Mouse (Mus musculus) thymus, postnatal 36 days (tissue): ENCODE data around the gene Msx1.
"Not testable (repeated sequence)": the region's sequence is repeated elsewhere in the genome, so short reads cannot be mapped to it uniquely, and the experiment has no call there.

Experiments used
- DNase-seq, 2 experiments: peaks; one replicate each; pipeline ENCODE4 v3.0.0; 2022; ENCODE audit warnings: mixed read lengths in 2 of 2

The Msx1 gene

GRCm38 (mm10) chr5:37824461-37824795 lies at the start of gene Msx1:
Msx1 (minus strand) TSS chr5:37824583.
- peak; percentile 7 to 9 for DNase-seq

GRCm38 (mm10) chr5:37865471-37865870 lies 41.1 kb upstream of the Msx1 start:
- DNase-seq: no peak

DNA sequence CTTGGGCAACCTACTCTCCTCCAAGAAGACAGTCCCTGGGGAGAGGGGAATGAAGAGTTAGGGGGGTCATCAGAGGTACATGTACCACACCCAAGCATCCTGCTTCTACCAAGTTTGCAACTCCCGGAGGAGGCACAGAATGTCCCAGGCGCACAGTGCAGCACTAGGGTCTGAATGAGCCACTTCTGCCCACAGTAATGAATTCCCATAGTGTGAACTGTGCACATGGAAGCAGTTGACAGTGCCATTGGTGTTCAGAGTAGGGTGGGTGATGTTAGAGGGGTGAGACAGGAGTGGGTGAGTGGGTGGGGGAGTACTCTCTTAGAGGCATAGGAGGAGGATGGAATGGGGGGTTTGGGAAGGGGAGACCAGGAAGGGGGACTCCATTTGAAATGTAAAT lies 39.9 kb upstream of the Msx1 start:
- DNase-seq: no peak

GRCm38 (mm10) chr5:37860846-37861245 lies 36.5 kb upstream of the Msx1 start:
- DNase-seq: no peak

- DNase-seq: no peak
Observed at GRCm38 (mm10) chr5:37860151-37860721, 35.9 kb upstream of the Msx1 start.

DNA sequence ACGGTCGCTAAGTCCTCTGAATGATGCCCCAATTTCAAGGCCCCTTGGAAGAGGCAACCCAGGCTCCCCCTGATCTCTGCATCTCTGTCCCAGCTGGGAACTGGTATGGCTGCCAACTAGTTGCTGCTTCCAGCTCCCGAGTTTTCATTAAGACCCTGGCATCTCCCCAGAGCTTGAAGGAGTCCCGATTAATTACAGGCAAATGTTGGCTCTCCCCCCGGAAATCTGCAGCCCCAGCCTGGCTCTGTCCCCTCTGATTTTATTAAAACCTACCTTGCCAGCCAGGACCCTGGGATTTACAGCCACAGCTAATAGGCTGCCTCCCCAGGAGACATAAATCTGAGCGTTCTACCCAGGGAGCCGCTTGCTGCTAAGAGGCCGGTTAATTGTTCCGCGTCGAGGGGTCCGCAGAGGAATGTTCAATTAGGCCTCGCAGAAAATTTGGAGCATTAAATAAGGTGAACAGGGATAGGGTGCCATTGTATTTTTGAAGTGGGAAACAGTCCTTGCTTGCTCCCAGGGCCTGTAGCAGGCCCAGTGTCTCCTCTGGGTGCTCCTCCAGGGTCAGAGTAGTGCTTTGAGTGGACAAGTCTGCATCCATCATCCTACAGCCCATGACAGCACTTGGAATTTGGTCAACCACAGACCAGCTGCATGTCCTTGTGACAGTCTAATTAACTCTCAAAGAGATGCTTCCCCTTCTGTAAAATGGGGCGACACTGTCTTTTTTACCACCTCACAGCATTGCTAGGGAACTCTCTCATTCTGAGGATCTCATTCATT lies 33.6 kb upstream of the Msx1 start:
- no peak for DNase-seq

DNA sequence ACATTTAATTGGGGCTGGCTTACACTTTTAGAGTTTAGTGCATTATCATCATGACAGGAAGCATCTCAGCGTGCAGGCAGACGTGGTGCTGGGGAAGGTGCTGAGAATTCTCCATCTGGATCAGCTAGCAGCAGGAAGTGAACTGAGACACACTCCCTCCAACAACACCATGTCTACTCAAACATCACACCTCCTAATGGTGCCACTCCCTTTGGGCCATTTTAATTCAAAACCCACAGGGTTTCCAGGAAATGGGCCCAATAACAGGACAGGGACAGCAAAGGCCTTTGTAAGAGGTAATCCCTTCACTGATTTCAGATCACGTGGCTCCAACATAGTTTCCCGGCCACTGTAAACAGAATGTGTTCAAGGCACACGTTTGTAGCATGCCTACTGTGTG lies 31.7 kb upstream of the Msx1 start:
- no peak for DNase-seq

- DNase-seq: no peak
Observed at GRCm38 (mm10) chr5:37854233-37854632, 29.9 kb upstream of the Msx1 start.

- no peak for DNase-seq
Observed at GRCm38 (mm10) chr5:37851305-37851982, 27.1 kb upstream of the Msx1 start.

DNA sequence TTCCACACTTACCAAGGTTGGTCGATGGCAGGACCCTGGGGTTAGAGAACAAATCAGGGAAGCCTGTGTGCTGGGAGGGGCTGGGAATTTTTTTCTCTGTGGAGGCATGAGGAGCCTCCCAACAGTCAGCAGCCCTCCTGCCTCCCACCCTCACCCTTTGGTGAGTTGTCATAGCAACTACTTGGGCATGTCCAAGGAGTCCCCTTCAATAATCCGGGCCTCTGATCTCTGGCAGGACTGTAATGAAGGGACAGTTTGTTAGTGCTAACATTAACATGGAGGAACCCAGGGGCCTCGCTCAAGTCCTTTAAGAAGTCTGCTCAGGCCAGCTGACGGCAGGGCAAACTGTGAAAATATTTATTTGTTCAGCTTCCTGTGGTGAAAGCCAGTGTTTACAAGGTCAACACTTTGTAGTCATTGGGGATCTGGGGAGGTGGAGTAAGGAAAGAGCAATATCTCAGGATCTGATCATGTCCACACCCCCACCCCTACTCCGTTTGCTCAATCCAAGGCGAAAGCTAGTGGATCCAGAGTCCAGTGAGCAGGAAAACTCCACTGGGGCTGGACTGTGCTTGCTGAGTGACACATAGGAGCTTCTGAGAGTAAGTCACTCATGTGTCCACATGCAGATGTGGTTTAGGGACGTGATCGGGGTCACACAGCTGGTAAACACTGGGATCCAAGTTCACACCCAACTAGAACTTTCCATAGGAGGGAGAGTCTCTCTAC lies 24.8 kb upstream of the Msx1 start:
- DNase-seq: no peak

GRCm38 (mm10) chr5:37836267-37836646 lies 11.9 kb upstream of the Msx1 start:
- DNase-seq: no peak

- DNase-seq: no peak
Observed at GRCm38 (mm10) chr5:37835590-37836266, 11.3 kb upstream of the Msx1 start.

DNA sequence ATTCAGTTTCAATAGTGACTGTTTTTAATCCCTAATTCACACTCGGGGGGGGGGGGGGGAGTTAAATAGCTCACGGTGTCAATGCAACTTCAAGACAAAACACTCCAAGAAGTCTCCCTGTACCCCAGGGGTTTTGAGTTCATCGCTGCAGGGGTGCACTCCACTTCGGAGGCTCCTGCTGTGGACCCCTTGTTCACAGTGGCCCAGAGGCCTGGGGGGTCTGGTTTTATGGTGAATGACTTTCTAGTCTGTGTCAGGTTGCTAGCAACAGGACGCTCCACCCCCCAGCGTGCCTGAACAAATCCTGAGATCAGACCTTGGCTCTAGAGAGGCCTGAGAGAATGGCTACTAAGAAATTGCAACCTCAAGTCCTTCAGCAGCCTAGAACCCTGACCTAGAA lies 8.4 kb upstream of the Msx1 start:
- DNase-seq: no peak

DNA sequence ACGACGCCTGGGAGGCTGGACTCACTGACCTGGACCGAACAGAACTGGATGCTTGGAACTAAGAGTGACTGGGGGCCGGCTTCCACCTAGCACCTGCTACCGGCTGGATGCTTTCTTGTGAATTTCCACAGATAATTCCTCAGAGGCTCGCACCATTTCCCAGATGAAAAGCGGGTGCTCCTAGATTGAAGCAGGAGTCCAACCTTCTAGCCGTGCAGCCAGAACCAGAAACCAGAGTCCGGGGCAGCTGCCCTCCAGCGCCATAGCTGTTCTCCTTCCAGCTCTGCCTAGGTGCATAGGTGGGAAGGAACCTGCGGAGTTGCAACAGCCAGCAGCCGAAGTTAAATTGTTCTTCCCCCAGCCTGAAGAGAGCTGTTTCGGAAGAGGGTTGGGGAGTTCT lies 7.6 kb upstream of the Msx1 start:
- no peak for DNase-seq

DNA sequence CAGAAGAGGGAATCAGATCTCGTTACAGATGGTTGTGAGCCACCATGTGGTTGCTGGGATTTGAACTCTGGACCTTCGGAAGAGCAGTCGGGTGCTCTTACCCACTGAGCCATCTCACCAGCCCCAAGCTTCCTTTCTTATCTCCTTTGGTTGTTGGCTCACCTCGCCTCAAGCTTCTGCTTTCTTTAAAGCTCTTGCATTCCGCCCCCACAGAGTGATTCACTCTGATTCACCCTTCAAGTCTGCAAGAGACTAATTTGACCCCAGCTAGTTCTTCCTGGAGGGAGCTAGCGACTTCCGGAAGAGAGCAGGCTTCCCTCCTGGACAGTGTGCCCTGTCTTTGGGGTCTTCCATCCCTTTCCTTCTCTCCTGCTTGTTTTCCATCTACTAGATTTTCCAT lies 6.1 kb upstream of the Msx1 start:
- not testable (repeated sequence) for DNase-seq

GRCm38 (mm10) chr5:37829926-37830325 lies 5.5 kb upstream of the Msx1 start:
- DNase-seq: no peak

DNA sequence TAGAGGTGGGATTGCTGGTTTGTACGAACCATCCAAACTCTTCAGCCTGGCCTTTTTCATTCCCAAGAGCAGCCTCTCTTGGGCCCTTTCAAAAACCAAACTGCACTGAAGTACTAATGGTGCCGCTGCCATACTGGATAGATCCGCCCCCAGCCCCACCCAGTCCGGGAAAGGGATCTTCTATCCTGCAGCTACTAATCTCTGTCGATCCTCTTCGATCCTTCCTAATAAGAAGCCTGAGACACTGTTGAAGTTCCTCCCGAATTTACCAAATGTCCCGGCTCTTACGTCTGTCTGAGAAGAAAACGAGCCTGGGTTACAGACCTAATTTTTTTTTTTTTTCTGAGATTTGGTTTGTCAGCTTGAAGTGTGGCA lies 4.9 kb upstream of the Msx1 start:
- DNase-seq: no peak

DNA sequence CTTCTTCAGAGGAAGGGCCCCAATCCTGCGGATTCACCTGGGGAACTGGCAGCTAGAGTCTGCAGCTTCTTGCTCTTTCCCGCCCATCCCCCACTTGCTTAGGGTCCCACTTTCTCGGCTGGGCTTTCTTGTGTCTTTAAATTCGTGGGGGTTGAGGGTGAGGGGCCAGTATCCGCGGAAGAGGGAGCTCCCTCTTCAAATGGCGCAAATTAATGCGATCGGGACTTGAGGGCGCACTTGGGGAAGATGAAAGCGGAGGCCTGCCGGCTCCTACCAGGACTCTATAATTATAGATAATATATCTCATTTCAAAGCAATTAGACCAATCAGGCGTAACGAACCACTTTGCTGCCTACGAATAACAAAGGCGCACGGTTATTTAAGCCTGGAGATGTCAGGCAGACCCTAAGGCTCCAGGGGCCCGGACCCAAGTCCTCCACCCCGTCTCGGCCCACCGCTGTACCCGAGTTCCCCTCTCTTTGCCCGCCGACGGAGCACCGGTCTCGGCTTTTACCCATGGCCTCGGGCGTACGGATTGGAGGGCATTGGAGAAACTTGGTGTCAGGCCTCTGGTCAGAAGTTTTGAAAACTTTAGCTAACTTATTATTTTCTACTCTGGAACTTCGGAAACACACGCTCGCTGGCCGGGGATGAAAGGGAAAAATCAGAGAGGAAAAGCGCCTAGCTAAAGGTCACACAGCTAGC lies 4.4 kb upstream of the Msx1 start:
- no peak for DNase-seq

DNA sequence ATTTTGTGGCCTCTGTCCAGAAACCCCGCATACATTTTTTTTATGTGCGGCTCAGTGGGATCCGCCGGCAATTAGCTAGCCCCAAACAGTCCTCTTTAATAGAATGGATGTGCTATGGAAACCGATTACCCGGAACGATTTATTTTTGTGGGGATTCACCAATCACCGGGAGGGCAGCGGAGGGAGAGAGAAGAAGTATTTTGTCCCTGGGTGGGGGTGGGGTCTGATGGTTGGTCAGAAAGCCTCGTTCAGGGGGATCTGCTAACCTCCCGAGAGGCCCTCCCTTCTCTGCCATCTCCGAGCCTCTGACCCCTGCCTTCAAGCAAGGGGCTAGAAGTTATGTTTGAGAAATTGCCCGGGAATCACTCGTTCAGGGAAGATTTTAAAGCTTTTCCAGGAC lies 3.6 kb upstream of the Msx1 start:
- no peak for DNase-seq

GRCm38 (mm10) chr5:37827626-37827950 lies 3.2 kb upstream of the Msx1 start:
- no peak for DNase-seq

DNA sequence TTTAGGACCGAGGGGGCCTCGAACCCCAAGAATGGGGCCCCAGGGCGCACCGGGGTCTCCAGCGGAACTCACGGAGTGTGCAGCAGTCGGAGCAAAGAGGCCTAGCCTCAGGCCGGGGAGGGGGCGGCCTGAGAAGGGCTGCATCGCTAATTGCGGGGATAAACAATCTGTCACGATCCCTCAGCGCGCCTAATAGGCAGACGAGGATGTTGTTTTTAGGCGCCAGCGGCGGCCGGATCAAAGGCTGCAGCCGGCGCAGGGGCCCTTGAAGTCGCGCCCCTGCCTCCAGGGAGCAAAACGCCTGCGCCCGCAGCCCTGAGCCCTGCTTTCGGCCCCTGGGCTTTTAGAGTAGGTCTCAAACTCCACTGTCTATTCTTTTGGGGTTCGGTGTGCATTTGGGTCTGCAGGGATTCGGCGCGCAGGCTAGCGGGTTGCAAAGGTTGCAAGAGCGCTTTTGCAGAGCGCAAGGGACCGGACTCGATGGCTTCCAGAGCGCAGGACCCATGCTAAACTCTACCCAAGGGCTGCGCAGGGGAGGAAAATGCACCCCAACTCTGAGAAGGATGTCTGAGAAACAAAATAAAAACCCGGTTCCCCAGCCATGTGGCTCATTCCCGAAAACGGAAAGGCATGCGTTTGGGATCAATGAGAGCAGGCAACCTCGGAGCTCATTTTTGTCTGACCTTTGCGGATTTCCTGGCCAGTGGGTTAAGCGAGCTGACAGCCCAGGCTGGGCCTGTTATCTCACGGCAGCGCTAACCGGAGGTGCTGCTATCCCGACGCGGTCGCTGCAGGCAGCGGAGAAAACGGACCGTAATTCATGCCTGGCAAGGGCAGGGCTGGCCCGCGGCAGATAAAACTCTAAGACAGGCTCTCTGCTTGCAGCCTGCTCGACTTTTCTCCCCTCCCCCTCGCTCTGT lies 2.6 kb upstream of the Msx1 start:
- no peak for DNase-seq
